Mouse (Mus musculus) kidney, embryonic 15.5 days (tissue): ENCODE results near the gene Dcaf17. TPM values are rescaled to one million over a fixed set of nuclear protein-coding genes. Genes with fewer than 3 reads are reported as not detected.

Experiments used
- ATAC-seq: fragments of 200-750 bp; cut with Nextera tagmentation; replicated peaks from 2 replicates; pipeline ENCODE4 v1.8.0; 2017; ENCODE audit warnings: moderate TSS enrichment; ENCODE audit not compliant: low FRiP score
- H3K27ac ChIP-seq: fragments of 300-500 bp; sonication (generic); 2 replicates; pipeline ENCODE4 v1.5.1; 2015; ENCODE audit warnings: mild to moderate bottlenecking, inconsistent platforms
- H3K27me3 ChIP-seq: fragments of 300-500 bp; sonication (generic); 2 replicates; pipeline ENCODE4 v1.6.1; 2015; ENCODE audit warnings: inconsistent platforms
- H3K36me3 ChIP-seq: fragments of 300-500 bp; sonication (generic); 2 replicates; pipeline ENCODE4 v1.6.1; 2015; ENCODE audit warnings: inconsistent platforms
- H3K4me1 ChIP-seq: fragments of 300-500 bp; sonication (generic); 2 replicates; pipeline ENCODE4 v1.6.1; 2015; ENCODE audit warnings: inconsistent platforms
- H3K4me2 ChIP-seq: fragments of 300-500 bp; sonication (generic); 2 replicates; pipeline ENCODE4 v1.6.1; 2015; ENCODE audit warnings: moderate library complexity, mild to moderate bottlenecking, inconsistent platforms
- H3K4me3 ChIP-seq: fragments of 300-500 bp; sonication (generic); replicated peaks from 2 replicates; pipeline ENCODE4 v1.5.1; 2015; ENCODE audit warnings: mild to moderate bottlenecking, inconsistent platforms
- H3K9ac ChIP-seq: fragments of 300-500 bp; sonication (generic); 2 replicates; pipeline ENCODE4 v1.6.1; 2015; ENCODE audit warnings: mild to moderate bottlenecking, inconsistent platforms
- H3K9me3 ChIP-seq: fragments of 300-500 bp; sonication (generic); replicated peaks from 2 replicates; pipeline ENCODE4 v1.6.1; 2016; ENCODE audit warnings: inconsistent platforms
- WGBS: fragments of 180-500 bp; shearing (Covaris S2); methylation state at CpG from one replicate; pipeline ENCODE4 v1.1.7; 2015; ENCODE audit warnings: mixed read lengths; 5-methylcytosine and 5-hydroxymethylcytosine counted together
- polyA plus RNA-seq: library from polyadenylated mRNA; unstranded; fragments of >200 nt; fragmentation: Nextera tagmentation; extraction: Ambion mirVana; gene quantifications from 2 replicates; pipeline ENCODE4 v1.2.1, GENCODE M21; 2015

The Dcaf17 gene
- polyA plus RNA-seq, 1 experiment from 2014 or later = 33.2 TPM

GRCm38 (mm10) chr2:71127779-71128534, 72.8 kb downstream of the Dcaf17 start:
- no peaks in the 10 kb centered on the region for H3K36me3 ChIP-seq
- H3K27ac ChIP-seq = 0 out of 2 replicates have a peak overlapping the region, but pooled peaks have one; percentile 6
- no peaks in the 10 kb centered on the region for H3K4me1 ChIP-seq
- H3K4me2 ChIP-seq = no peak overlapping the region
- no peak overlapping the region for H3K9ac ChIP-seq
- no peak for ATAC-seq
- H3K4me3 ChIP-seq = no peak overlapping the region
- WGBS = 68% methylated on average over 10 of the region's 10 CpGs
- H3K27me3 ChIP-seq = no peaks in the 10 kb centered on the region
- H3K9me3 ChIP-seq = no peaks in the 10 kb centered on the region

DNA sequence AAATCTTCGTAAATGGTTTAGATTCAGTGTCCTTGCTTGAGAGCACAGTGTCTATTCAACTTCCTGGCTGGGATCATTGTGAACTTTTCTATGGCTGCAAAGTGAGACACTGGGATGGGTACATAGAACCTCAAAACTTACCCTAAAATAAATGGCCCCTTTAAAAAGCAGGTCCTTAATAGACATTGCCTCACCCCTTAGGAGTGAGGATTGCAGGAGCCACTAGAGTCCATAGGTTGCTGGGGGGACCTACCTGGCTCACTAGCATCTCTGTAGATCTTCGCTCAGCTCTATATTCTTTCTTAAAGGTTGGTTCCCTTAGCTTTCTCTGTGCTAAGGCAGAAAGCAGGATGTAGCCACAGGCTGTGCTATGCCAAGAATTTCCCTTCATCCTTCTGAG, 75.2 kb downstream of the Dcaf17 start:
- Histone ChIP-seq H3K36me3 (no peaks in the 10 kb centered on the region), H3K4me1 (no peaks in the 10 kb centered on the region), H3K27me3 (no peaks in the 10 kb centered on the region), H3K4me3 (no peak overlapping the region), H3K9me3 (no peaks in the 10 kb centered on the region), H3K9ac (no peak overlapping the region), H3K4me2 (no peak overlapping the region), H3K27ac (no peak overlapping the region)
- 76% methylated on average over 2 of the region's 2 CpGs for WGBS
- no peak for ATAC-seq

GRCm38 (mm10) chr2:71131866-71132496, 76.9 kb downstream of the Dcaf17 start:
- Histone ChIP-seq H3K27ac (no peak overlapping the region), H3K36me3 (no peaks in the 10 kb centered on the region), H3K4me2 (no peak overlapping the region), H3K9ac (no peak overlapping the region), H3K4me3 (no peak overlapping the region), H3K27me3 (no peaks in the 10 kb centered on the region), H3K9me3 (no peaks in the 10 kb centered on the region), H3K4me1 (no peaks in the 10 kb centered on the region)
- no peak for ATAC-seq
- 81% methylated on average over 3 of the region's 3 CpGs for WGBS

- H3K4me3 ChIP-seq = no peak overlapping the region
- no peaks in the 10 kb centered on the region for H3K36me3 ChIP-seq
- no peaks in the 10 kb centered on the region for H3K4me1 ChIP-seq
- WGBS = 87% methylated on average over 9 of the region's 9 CpGs
- no peak overlapping the region for H3K9ac ChIP-seq
- ATAC-seq = no peak
- no peak overlapping the region for H3K27ac ChIP-seq
- H3K27me3 ChIP-seq = no peaks in the 10 kb centered on the region
- H3K4me2 ChIP-seq = no peak overlapping the region
- no peaks in the 10 kb centered on the region for H3K9me3 ChIP-seq
These were observed 78.9 kb downstream of the Dcaf17 start for GRCm38 (mm10) chr2:71134041-71134505.

DNA sequence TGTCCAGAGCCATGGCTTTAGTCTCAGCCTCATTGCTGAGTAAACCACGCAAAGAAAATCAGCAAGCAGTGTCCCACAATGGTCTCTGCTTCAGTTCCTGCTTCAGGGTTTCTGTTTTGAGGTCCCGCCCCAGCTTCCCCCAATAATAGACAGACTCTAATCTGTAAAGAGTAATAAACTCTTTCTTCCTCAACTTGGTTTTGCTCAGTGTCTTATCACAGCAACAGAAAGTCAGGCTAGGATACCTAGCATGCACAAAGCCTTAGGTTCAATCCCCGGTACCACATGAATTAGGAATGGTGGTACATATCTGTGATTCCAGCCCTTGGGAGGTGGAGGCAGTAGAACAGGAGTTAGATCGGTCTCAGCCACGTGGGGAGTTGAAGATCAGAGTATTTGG, 79.7 kb downstream of the Dcaf17 start:
- H3K27me3 ChIP-seq = no peaks in the 10 kb centered on the region
- H3K4me1 ChIP-seq = no peaks in the 10 kb centered on the region
- H3K9me3 ChIP-seq = no peaks in the 10 kb centered on the region
- H3K36me3 ChIP-seq = no peaks in the 10 kb centered on the region
- no peak overlapping the region for H3K4me2 ChIP-seq
- H3K27ac ChIP-seq = no peak overlapping the region
- no peak overlapping the region for H3K4me3 ChIP-seq
- no peak for ATAC-seq
- H3K9ac ChIP-seq = no peak overlapping the region
- 71% methylated on average over 5 of the region's 5 CpGs for WGBS

GRCm38 (mm10) chr2:71140622-71141021, 85.5 kb downstream of the Dcaf17 start:
- Histone ChIP-seq H3K4me2 (no peak overlapping the region), H3K9me3 (no peaks in the 10 kb centered on the region), H3K36me3 (no peaks in the 10 kb centered on the region), H3K4me3 (no peak overlapping the region), H3K4me1 (no peaks in the 10 kb centered on the region), H3K9ac (no peak overlapping the region), H3K27me3 (no peaks in the 10 kb centered on the region), H3K27ac (no peak overlapping the region)
- 75% methylated on average over 4 of the region's 4 CpGs for WGBS
- no peak for ATAC-seq

- Histone ChIP-seq H3K4me1 (peaks cover 8% of the 10 kb centered on the region; the same call in 1 of the 2 replicates), H3K4me2 (no peak overlapping the region), H3K36me3 (no peaks in the 10 kb centered on the region), H3K9ac (no peak overlapping the region), H3K27me3 (no peaks in the 10 kb centered on the region), H3K9me3 (no peaks in the 10 kb centered on the region), H3K4me3 (no peak overlapping the region), H3K27ac (no peak overlapping the region)
- no peak for ATAC-seq
- 51% methylated on average over 7 of the region's 7 CpGs for WGBS
These were observed 87.3 kb downstream of the Dcaf17 start for GRCm38 (mm10) chr2:71142410-71142809.

GRCm38 (mm10) chr2:71145853-71146252, 90.7 kb downstream of the Dcaf17 start:
- Histone ChIP-seq H3K36me3 (no peaks in the 10 kb centered on the region), H3K4me2 (no peak overlapping the region), H3K9ac (no peak overlapping the region), H3K27me3 (no peaks in the 10 kb centered on the region), H3K4me1 (peaks cover 8% of the 10 kb centered on the region; the same call in 1 of the 2 replicates), H3K27ac (peak overlapping the region; percentile 54; the same call in 1 of the 2 replicates), H3K9me3 (no peaks in the 10 kb centered on the region), H3K4me3 (no peak overlapping the region)
- WGBS = 79% methylated on average over 4 of the region's 4 CpGs
- ATAC-seq = no peak

DNA sequence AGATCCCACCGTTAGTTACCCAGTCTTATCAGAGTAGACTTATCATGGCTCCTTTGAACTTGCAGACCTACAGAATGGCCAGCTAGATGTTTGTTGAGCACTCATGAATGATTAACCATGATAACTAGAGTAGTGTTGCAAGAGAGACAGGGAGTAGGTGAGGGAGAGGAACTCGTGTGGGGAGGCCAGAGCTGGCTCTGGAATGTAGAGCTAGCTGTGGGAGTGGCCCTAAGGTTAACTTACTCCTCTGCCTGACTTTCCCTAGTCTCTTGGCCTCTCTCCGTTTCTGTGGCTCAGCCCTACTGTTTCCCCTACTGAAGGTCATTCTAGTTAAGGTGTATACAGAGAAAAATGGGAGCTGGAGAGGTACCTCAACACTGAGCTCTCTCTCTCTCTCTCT, 91.1 kb downstream of the Dcaf17 start:
- Histone ChIP-seq H3K4me2 (no peak overlapping the region), H3K9ac (no peak overlapping the region), H3K27me3 (no peaks in the 10 kb centered on the region), H3K4me3 (no peak overlapping the region), H3K4me1 (peaks cover 8% of the 10 kb centered on the region; the same call in 1 of the 2 replicates), H3K9me3 (no peaks in the 10 kb centered on the region), H3K36me3 (no peaks in the 10 kb centered on the region), H3K27ac (peak overlapping the region; percentile 54; the same call in 1 of the 2 replicates)
- 30% methylated on average over 3 of the region's 3 CpGs for WGBS
- ATAC-seq = peak; percentile 82

DNA sequence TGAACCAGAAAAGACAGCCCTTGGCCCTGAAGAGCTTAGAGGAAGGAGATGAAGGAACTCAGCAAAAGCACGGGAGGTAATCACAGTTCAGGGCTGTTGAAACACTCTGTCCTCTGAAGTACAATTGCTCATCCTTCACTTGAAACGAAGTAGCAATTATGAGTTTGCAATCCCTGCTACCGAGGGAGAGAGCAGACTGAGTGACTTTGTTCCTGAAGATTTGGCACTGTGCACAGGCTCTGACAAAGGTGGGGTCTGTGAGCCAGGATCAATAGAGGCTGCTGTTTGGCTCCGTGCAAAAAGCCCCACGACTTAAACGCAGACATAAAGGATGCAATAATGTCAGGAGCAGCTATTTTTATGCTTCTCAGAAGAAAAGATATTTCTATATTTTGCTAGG, 92.7 kb downstream of the Dcaf17 start:
- Histone ChIP-seq H3K4me3 (no peak overlapping the region), H3K9me3 (0 out of 2 replicates have a peak, but pooled peaks cover 4% of the 10 kb centered on the region), H3K36me3 (no peaks in the 10 kb centered on the region), H3K27me3 (no peaks in the 10 kb centered on the region), H3K4me2 (no peak overlapping the region), H3K27ac (no peak overlapping the region), H3K4me1 (peaks cover 8% of the 10 kb centered on the region; the same call in 1 of the 2 replicates), H3K9ac (no peak overlapping the region)
- ATAC-seq = no peak
- 53% methylated on average over 6 of the region's 6 CpGs for WGBS
